Mouse (Mus musculus) cerebellum, adult 18-20 months (tissue): ENCODE results near the gene Gm21119.

Source experiments
- DNase-seq, 2 experiments: peaks; one replicate each; pipeline ENCODE4 v3.0.0; 2021

Gene Gm21119

GRCm38 (mm10) chr8:20678418-20678817 lies 63.7 kb downstream of the Gm21119 start:
- peak; percentile 32 to 52 for DNase-seq
